Mouse (Mus musculus): ENCODE data around the gene Ctf2. TPM values are rescaled to one million over a fixed set of nuclear protein-coding genes. Genes with fewer than 3 reads are reported as not detected.
A peak's percentile ranks its signal among the peaks of the same experiment; 100 is the strongest.

Gene Ctf2
- polyA plus RNA-seq, 1 experiment from 2014 or later: 0.19 TPM

GRCm38 (mm10) chr7:127752069-127752468 is 20.1 kb upstream of the Ctf2 start:
- Histone ChIP-seq H3K27ac (replicated peaks) (no peak overlapping the region), H3K4me3 (no peak overlapping the region), H3K36me3 (peaks cover 76% of the 10 kb centered on the region), H3K4me1 (peaks cover 17% of the 10 kb centered on the region), H3K9ac (replicated peaks) (no peak overlapping the region), H3K4me2 (replicated peaks) (no peak overlapping the region), H3K9me3 (no peaks in the 10 kb centered on the region), H3K27me3 (no peaks in the 10 kb centered on the region)
- 93% methylated on average over 27 of the region's 27 CpGs for WGBS
- no peak for ATAC-seq (replicated peaks)

GRCm38 (mm10) chr7:127751619-127752018 is 19.7 kb upstream of the Ctf2 start:
- Histone ChIP-seq H3K9ac (replicated peaks) (no peak overlapping the region), H3K36me3 (peaks cover 72% of the 10 kb centered on the region), H3K4me3 (no peak overlapping the region), H3K4me2 (replicated peaks) (no peak overlapping the region), H3K4me1 (peaks cover 17% of the 10 kb centered on the region), H3K9me3 (no peaks in the 10 kb centered on the region), H3K27ac (replicated peaks) (no peak overlapping the region), H3K27me3 (no peaks in the 10 kb centered on the region)
- WGBS: 96% methylated on average over 5 of the region's 5 CpGs
- ATAC-seq (replicated peaks): no peak

GRCm38 (mm10) chr7:127750131-127751127 is 18.5 kb upstream of the Ctf2 start:
- Histone ChIP-seq H3K9ac (replicated peaks) (no peak overlapping the region), H3K4me2 (replicated peaks) (no peak overlapping the region), H3K27me3 (no peaks in the 10 kb centered on the region), H3K4me3 (no peak overlapping the region), H3K9me3 (no peaks in the 10 kb centered on the region), H3K27ac (replicated peaks) (no peak overlapping the region), H3K4me1 (peaks cover 17% of the 10 kb centered on the region), H3K36me3 (peaks cover 66% of the 10 kb centered on the region)
- no peak for ATAC-seq (replicated peaks)
- WGBS: 83% methylated on average over 19 of the region's 19 CpGs

- peaks cover 48% of the 10 kb centered on the region for H3K36me3 ChIP-seq
- no peak overlapping the region for H3K4me3 ChIP-seq
- 0 out of 2 replicates have a peak overlapping the region, but pooled peaks have one; percentile 87 for H3K4me2 ChIP-seq (replicated peaks)
- no peak for ATAC-seq (replicated peaks)
- WGBS: 90% methylated on average over 28 of the region's 28 CpGs
- no peaks in the 10 kb centered on the region for H3K27me3 ChIP-seq
- H3K9me3 ChIP-seq: no peaks in the 10 kb centered on the region
- peaks cover 24% of the 10 kb centered on the region for H3K4me1 ChIP-seq
- no peak overlapping the region for H3K27ac ChIP-seq (replicated peaks)
- H3K9ac ChIP-seq (replicated peaks): no peak overlapping the region
Measured at GRCm38 (mm10) chr7:127748235-127748560, 16.2 kb upstream of the Ctf2 start.

- 30% methylated on average over 6 of the region's 6 CpGs for WGBS
Measured at GRCm38 (mm10) chr7:127747559-127748234, 15.7 kb upstream of the Ctf2 start.

GRCm38 (mm10) chr7:127746494-127747491 is 14.8 kb upstream of the Ctf2 start:
- Histone ChIP-seq H3K9ac (replicated peaks) (peak overlapping the region; percentile 96), H3K4me1 (peaks cover 20% of the 10 kb centered on the region), H3K4me3 (peak overlapping the region; percentile 95), H3K27me3 (no peaks in the 10 kb centered on the region), H3K4me2 (replicated peaks) (peak overlapping the region; percentile 87), H3K36me3 (peaks cover 34% of the 10 kb centered on the region), H3K27ac (replicated peaks) (peak overlapping the region; percentile 96), H3K9me3 (no peaks in the 10 kb centered on the region)
- WGBS: 2% methylated on average over 24 of the region's 62 CpGs
- ATAC-seq (replicated peaks): no peak; the same call in 1 of the 2 replicates

More at GRCm38 (mm10) chr7:127747559-127748234, 15.7 kb upstream of the Ctf2 start:
- Histone ChIP-seq H3K9me3 (no peaks in the 10 kb centered on the region), H3K27ac (replicated peaks) (peak overlapping the region; percentile 96), H3K36me3 (peaks cover 43% of the 10 kb centered on the region), H3K4me1 (peaks cover 20% of the 10 kb centered on the region), H3K27me3 (no peaks in the 10 kb centered on the region), H3K4me2 (replicated peaks) (peak overlapping the region; percentile 87), H3K4me3 (peak overlapping the region; percentile 95), H3K9ac (replicated peaks) (peak overlapping the region; percentile 96)
- ATAC-seq (replicated peaks): no peak

GRCm38 (mm10) chr7:127745652-127746493 is 13.9 kb upstream of the Ctf2 start:
- peak; percentile 90 for ATAC-seq (replicated peaks)
- Histone ChIP-seq H3K9me3 (no peaks in the 10 kb centered on the region), H3K4me2 (replicated peaks) (peak overlapping the region; percentile 87), H3K4me3 (peak overlapping the region; percentile 95), H3K27ac (replicated peaks) (peak overlapping the region; percentile 96), H3K4me1 (peaks cover 20% of the 10 kb centered on the region), H3K36me3 (peaks cover 25% of the 10 kb centered on the region), H3K27me3 (no peaks in the 10 kb centered on the region), H3K9ac (replicated peaks) (peak overlapping the region; percentile 96)
- under 1% methylated on average over 38 of the region's 39 CpGs for WGBS

GRCm38 (mm10) chr7:127745251-127745651 is 13.3 kb upstream of the Ctf2 start:
- ATAC-seq (replicated peaks): peak; percentile 93
- Histone ChIP-seq H3K27me3 (no peaks in the 10 kb centered on the region), H3K4me3 (peak overlapping the region; percentile 95), H3K4me2 (replicated peaks) (peak overlapping the region; percentile 87), H3K4me1 (peaks cover 20% of the 10 kb centered on the region), H3K9ac (replicated peaks) (peak overlapping the region; percentile 96), H3K27ac (replicated peaks) (peak overlapping the region; percentile 96), H3K9me3 (no peaks in the 10 kb centered on the region), H3K36me3 (peaks cover 18% of the 10 kb centered on the region)
- WGBS: under 1% methylated on average over 19 of the region's 19 CpGs

GRCm38 (mm10) chr7:127744366-127745045 is 12.5 kb upstream of the Ctf2 start, which contains the start of gene Fbxl19:
Gene Fbxl19, plus strand, starts transcription at chr7:127744543.
- H3K4me2 ChIP-seq (replicated peaks): peak within 1 kb of the TSS; percentile 87
- H3K4me1 ChIP-seq: peaks cover 20% of the 10 kb centered on the region
- no peak for ATAC-seq (replicated peaks)
- no peaks in the 10 kb centered on the region for H3K9me3 ChIP-seq
- peak within 1 kb of the TSS; percentile 96 for H3K9ac ChIP-seq (replicated peaks)
- under 1% methylated on average over 26 of the region's 26 CpGs for WGBS
- H3K4me3 ChIP-seq: peak within 1 kb of the TSS; percentile 95
- H3K36me3 ChIP-seq: peaks cover 11% of the 10 kb centered on the region
- peak within 1 kb of the TSS; percentile 96 for H3K27ac ChIP-seq (replicated peaks)
- no peaks in the 10 kb centered on the region for H3K27me3 ChIP-seq

- H3K4me3 ChIP-seq: no peak overlapping the region
- no peak for ATAC-seq (replicated peaks)
- H3K9me3 ChIP-seq: no peaks in the 10 kb centered on the region
- H3K9ac ChIP-seq (replicated peaks): no peak overlapping the region
- no peaks in the 10 kb centered on the region for H3K4me1 ChIP-seq
- no peak overlapping the region for H3K4me2 ChIP-seq (replicated peaks)
- H3K27ac ChIP-seq (replicated peaks): no peak overlapping the region
- 65% methylated on average over 4 of the region's 4 CpGs for WGBS
- no peaks in the 10 kb centered on the region for H3K36me3 ChIP-seq
- H3K27me3 ChIP-seq: no peaks in the 10 kb centered on the region
Measured at GRCm38 (mm10) chr7:127730170-127730569, 1.8 kb downstream of the Ctf2 start.

Data from forebrain, embryonic 15.5 days (tissue).